Mouse (Mus musculus) hindbrain, postnatal 0 days (tissue): ENCODE data around the gene Arntl2. TPM values are rescaled to one million over a fixed set of nuclear protein-coding genes. Genes with fewer than 3 reads are reported as not detected.

Source experiments
- ATAC-seq: fragments of 200-750 bp; cut with Nextera tagmentation; 2 replicates; pipeline ENCODE4 v1.8.0; 2017; ENCODE audit warnings: mild to moderate bottlenecking, moderate TSS enrichment, moderate library complexity
- DNase-seq: peaks from one replicate; pipeline ENCODE4 v3.0.0-alpha.2; 2015; ENCODE audit warnings: low spot score
- H3K27ac ChIP-seq: fragments of 300-500 bp; sonication (generic); 2 replicates; pipeline ENCODE4 v1.5.1; 2014; ENCODE audit warnings: mild to moderate bottlenecking
- H3K27me3 ChIP-seq: fragments of 300-500 bp; sonication (generic); 2 replicates; pipeline ENCODE4 v1.6.1; 2014; ENCODE audit warnings: low read length, mixed read lengths; ENCODE audit not compliant: insufficient read depth
- H3K36me3 ChIP-seq: fragments of 300-500 bp; sonication (generic); 2 replicates; pipeline ENCODE4 v1.6.1; 2014; ENCODE audit warnings: low read length, mixed read lengths; ENCODE audit not compliant: insufficient read depth
- H3K4me1 ChIP-seq: fragments of 300-500 bp; sonication (generic); 2 replicates; pipeline ENCODE4 v1.6.1; 2014; ENCODE audit warnings: antibody characterized with exemption, low read length, mixed read lengths; ENCODE audit not compliant: insufficient read depth
- H3K4me2 ChIP-seq: fragments of 300-500 bp; sonication (generic); 2 replicates; pipeline ENCODE4 v1.6.1; 2014; ENCODE audit warnings: low read depth, mild to moderate bottlenecking, low read length, moderate library complexity, mixed read lengths
- H3K4me3 ChIP-seq: fragments of 300-500 bp; sonication (generic); 2 replicates; pipeline ENCODE4 v1.5.1; 2014; ENCODE audit warnings: low read length
- H3K9ac ChIP-seq: fragments of 300-500 bp; sonication (generic); replicated peaks from 2 replicates; pipeline ENCODE4 v1.6.1; 2014; ENCODE audit warnings: mild to moderate bottlenecking, low read length, moderate library complexity, mixed read lengths
- H3K9me3 ChIP-seq: fragments of 300-500 bp; sonication (generic); 2 replicates; pipeline ENCODE4 v1.6.1; 2016; ENCODE audit warnings: low read length, mixed read lengths
- CTCF ChIP-seq: IDR thresholded peaks from 2 replicates; pipeline ENCODE4 v1.5.1; 2016; ENCODE audit warnings: antibody characterized with exemption, control low read depth, low read depth
- WGBS: fragments of 180-500 bp; shearing (Covaris S2); extraction: QIAGEN DNeasy Blood & Tissue Kit; methylation state at CpG from one replicate; pipeline ENCODE4 v1.1.7; 2014; 5-methylcytosine and 5-hydroxymethylcytosine counted together
- polyA plus RNA-seq: library from polyadenylated mRNA; unstranded; fragments of >200 nt; fragmentation: Nextera tagmentation; extraction: Ambion mirVana; gene quantifications from 2 replicates; pipeline ENCODE4 v1.2.1, GENCODE M21; 2015
- total RNA-seq: library from RNA; depleted of rRNA; stranded (reverse); fragments of >200 nt; gene quantifications from 2 replicates; pipeline ENCODE4 v1.2.3, GENCODE M21; 2014; rRNA removed

The Arntl2 gene
- total RNA-seq (2.0 and 3.9 TPM in 2 replicates), polyA plus RNA-seq (3.8 and 4.1 TPM in 2 replicates)

- no peaks in the 10 kb centered on the region for H3K9me3 ChIP-seq
- peak within 1 kb of the TSS; percentile 56 for H3K4me3 ChIP-seq
- peak; percentile 9; the same call in 1 of the 2 replicates for TF ChIP-seq CTCF
- H3K9ac ChIP-seq, result peak within 1 kb of the TSS; percentile 58
- DNase-seq, result peak; percentile 82
- ATAC-seq, result peak; percentile 93
- no peaks in the 10 kb centered on the region for H3K4me1 ChIP-seq
- H3K36me3 ChIP-seq, result no peaks in the 10 kb centered on the region
- WGBS, result 2% methylated on average over 36 of the region's 36 CpGs
- no peak within 1 kb of the TSS for H3K27ac ChIP-seq
- H3K27me3 ChIP-seq, result no peaks in the 10 kb centered on the region
- H3K4me2 ChIP-seq, result peak within 1 kb of the TSS; percentile 93
Observed at GRCm38 (mm10) chr6:146795924-146796545, at the start of gene Arntl2. Arntl2 (plus strand) TSS chr6:146796055.

GRCm38 (mm10) chr6:146746577-146746976 lies 49.3 kb upstream of the Arntl2 start:
- Histone ChIP-seq H3K9me3 (no peaks in the 10 kb centered on the region), H3K36me3 (no peaks in the 10 kb centered on the region), H3K9ac (no peak overlapping the region), H3K4me2 (no peak overlapping the region), H3K27me3 (no peaks in the 10 kb centered on the region), H3K4me1 (no peaks in the 10 kb centered on the region), H3K4me3 (no peak overlapping the region), H3K27ac (no peak overlapping the region)
- TF ChIP-seq CTCF, result no peak
- ATAC-seq (no peak), DNase-seq (no peak)
- WGBS, result 84% methylated on average over 5 of the region's 5 CpGs

DNA sequence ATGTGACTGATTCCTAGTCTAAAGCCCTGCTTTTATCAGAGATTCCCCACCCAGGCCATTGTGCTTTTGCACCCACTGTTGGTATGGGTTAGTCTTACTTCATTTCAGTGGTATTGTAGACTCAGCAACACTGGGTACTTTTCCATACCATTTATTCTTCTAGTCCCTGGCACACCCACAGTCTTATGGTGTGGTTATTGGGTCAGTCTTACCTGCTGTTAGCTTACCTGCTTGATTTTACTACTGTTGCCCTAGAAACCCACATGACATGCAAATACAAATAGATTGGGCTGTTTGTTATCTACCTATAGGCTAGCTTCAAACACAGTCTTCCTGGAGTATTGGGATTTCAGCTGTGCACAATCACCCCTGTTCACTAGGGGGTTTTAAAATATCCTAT lies 48.8 kb upstream of the Arntl2 start:
- Histone ChIP-seq H3K9me3 (no peaks in the 10 kb centered on the region), H3K4me2 (no peak overlapping the region), H3K27ac (no peak overlapping the region), H3K36me3 (no peaks in the 10 kb centered on the region), H3K4me3 (no peak overlapping the region), H3K9ac (no peak overlapping the region), H3K4me1 (no peaks in the 10 kb centered on the region), H3K27me3 (no peaks in the 10 kb centered on the region)
- DNase-seq (no peak), ATAC-seq (no peak)
- no peak for TF ChIP-seq CTCF

- no peaks in the 10 kb centered on the region for H3K4me1 ChIP-seq
- H3K9me3 ChIP-seq, result no peaks in the 10 kb centered on the region
- no peak overlapping the region for H3K27ac ChIP-seq
- no peak for ATAC-seq
- no peak overlapping the region for H3K4me2 ChIP-seq
- TF ChIP-seq CTCF, result no peak
- H3K4me3 ChIP-seq, result no peak overlapping the region
- H3K27me3 ChIP-seq, result no peaks in the 10 kb centered on the region
- no peak overlapping the region for H3K9ac ChIP-seq
- DNase-seq, result no peak
- H3K36me3 ChIP-seq, result no peaks in the 10 kb centered on the region
- WGBS, result 100% methylated on average over 1 of the region's 1 CpGs
Observed at GRCm38 (mm10) chr6:146748271-146748670, 47.6 kb upstream of the Arntl2 start.

- H3K36me3 ChIP-seq, result no peaks in the 10 kb centered on the region
- H3K27ac ChIP-seq, result no peak overlapping the region
- no peak overlapping the region for H3K4me2 ChIP-seq
- no peak overlapping the region for H3K4me3 ChIP-seq
- H3K9ac ChIP-seq, result no peak overlapping the region
- peaks cover 5% of the 10 kb centered on the region; the same call in 1 of the 2 replicates for H3K4me1 ChIP-seq
- ATAC-seq, result peak; percentile 61; the same call in 1 of the 2 replicates
- 39% methylated on average over 1 of the region's 1 CpGs for WGBS
- DNase-seq, result peak; percentile 28
- TF ChIP-seq CTCF, result no peak
- H3K27me3 ChIP-seq, result no peaks in the 10 kb centered on the region
- H3K9me3 ChIP-seq, result no peaks in the 10 kb centered on the region
Observed at GRCm38 (mm10) chr6:146751671-146752070, 44.2 kb upstream of the Arntl2 start.

- Histone ChIP-seq H3K4me1 (peaks cover 5% of the 10 kb centered on the region; the same call in 1 of the 2 replicates), H3K27me3 (no peaks in the 10 kb centered on the region), H3K4me2 (no peak overlapping the region), H3K4me3 (no peak overlapping the region), H3K9me3 (no peaks in the 10 kb centered on the region), H3K9ac (no peak overlapping the region), H3K36me3 (no peaks in the 10 kb centered on the region), H3K27ac (no peak overlapping the region)
- DNase-seq (no peak), ATAC-seq (no peak)
- no peak for TF ChIP-seq CTCF
- 94% methylated on average over 2 of the region's 2 CpGs for WGBS
Observed at GRCm38 (mm10) chr6:146752178-146752577, 43.7 kb upstream of the Arntl2 start.

DNA sequence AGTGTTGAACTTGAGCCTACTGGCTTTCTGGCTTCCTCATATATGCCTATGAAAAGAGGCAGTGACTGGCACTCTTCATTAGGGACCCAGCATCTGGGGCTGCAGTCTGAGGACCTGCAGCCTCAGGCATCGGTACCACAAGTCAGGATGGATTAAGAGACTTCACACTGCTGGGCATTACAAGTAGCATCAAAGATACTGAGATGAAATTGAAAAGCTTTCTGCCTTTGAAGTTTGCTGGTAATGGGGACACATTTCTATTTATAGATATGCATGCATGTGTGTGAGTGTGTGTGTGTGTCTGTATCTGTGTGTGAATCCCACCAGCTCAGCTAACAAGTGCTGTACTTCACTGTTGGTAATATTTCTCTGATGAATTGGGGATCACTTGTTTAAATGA lies 43.2 kb upstream of the Arntl2 start:
- H3K9ac ChIP-seq, result no peak overlapping the region
- H3K4me1 ChIP-seq, result peaks cover 5% of the 10 kb centered on the region; the same call in 1 of the 2 replicates
- no peak overlapping the region for H3K27ac ChIP-seq
- ATAC-seq, result 0 out of 2 replicates have a peak, but pooled peaks have one; percentile 38
- H3K27me3 ChIP-seq, result no peaks in the 10 kb centered on the region
- no peak for TF ChIP-seq CTCF
- H3K4me2 ChIP-seq, result no peak overlapping the region
- H3K4me3 ChIP-seq, result no peak overlapping the region
- no peaks in the 10 kb centered on the region for H3K36me3 ChIP-seq
- H3K9me3 ChIP-seq, result no peaks in the 10 kb centered on the region
- WGBS, result 59% methylated on average over 1 of the region's 1 CpGs
- DNase-seq, result peak; percentile 13
